Mouse (Mus musculus) lung, postnatal 0 days (tissue): ENCODE measurements at regions not wholly inside any gene's neighbourhood (a gene's known extent, or its start where the extent isn't known, plus 50 kb on each side); places are given as distances from the start of the nearest gene placed in this dataset.
"Not testable (repeated sequence)": the region's sequence is repeated elsewhere in the genome, so short reads cannot be mapped to it uniquely, and the experiment has no call there.

Source experiments
- ATAC-seq: fragments of 200-750 bp; cut with Nextera tagmentation; 2 replicates; pipeline ENCODE4 v1.8.0; 2017; ENCODE audit warnings: moderate library complexity
- DNase-seq: peaks from one replicate; pipeline ENCODE4 v3.0.0-alpha.2; 2016; ENCODE audit warnings: low spot score
- H3K27ac ChIP-seq: fragments of 300-500 bp; sonication (generic); 2 replicates; pipeline ENCODE4 v1.5.1; 2014; ENCODE audit warnings: antibody characterized with exemption, mild to moderate bottlenecking, low read length, mixed read lengths
- H3K27me3 ChIP-seq: fragments of 300-500 bp; sonication (generic); replicated peaks from 2 replicates; pipeline ENCODE4 v1.6.1; 2014; ENCODE audit warnings: low read length, mixed read lengths; ENCODE audit not compliant: insufficient read depth
- H3K36me3 ChIP-seq: fragments of 300-500 bp; sonication (generic); 2 replicates; pipeline ENCODE4 v1.6.1; 2014; ENCODE audit warnings: low read length, mixed read lengths; ENCODE audit not compliant: insufficient read depth
- H3K4me1 ChIP-seq: fragments of 300-500 bp; sonication (generic); 2 replicates; pipeline ENCODE4 v1.6.1; 2014; ENCODE audit warnings: antibody characterized with exemption, low read depth, low read length, mixed read lengths; ENCODE audit not compliant: insufficient read depth
- H3K4me2 ChIP-seq: fragments of 300-500 bp; sonication (generic); replicated peaks from 2 replicates; pipeline ENCODE4 v1.6.1; 2014; ENCODE audit warnings: low read depth, mild to moderate bottlenecking, low read length, moderate library complexity, mixed read lengths
- H3K4me3 ChIP-seq: fragments of 300-500 bp; sonication (generic); 2 replicates; pipeline ENCODE4 v1.5.1; 2014; ENCODE audit warnings: low read depth, low read length
- H3K9ac ChIP-seq: fragments of 300-500 bp; sonication (generic); replicated peaks from 2 replicates; pipeline ENCODE4 v1.6.1; 2014; ENCODE audit warnings: low read depth, mild to moderate bottlenecking
- H3K9me3 ChIP-seq: fragments of 300-500 bp; sonication (generic); 2 replicates; pipeline ENCODE4 v1.6.1; 2016; ENCODE audit warnings: low read length, mixed read lengths
- CTCF ChIP-seq: IDR thresholded peaks from 2 replicates; pipeline ENCODE4 v1.5.1; 2016; ENCODE audit warnings: antibody characterized with exemption, mild to moderate bottlenecking
- EP300 ChIP-seq: IDR thresholded peaks from 2 replicates; pipeline ENCODE4 v1.6.1; 2016; ENCODE audit warnings: antibody characterized with exemption, mild to moderate bottlenecking, control low read depth
- WGBS: fragments of 180-500 bp; shearing (Covaris S2); extraction: QIAGEN DNeasy Blood & Tissue Kit; methylation state at CpG from one replicate; pipeline ENCODE4 v1.1.7; 2014; 5-methylcytosine and 5-hydroxymethylcytosine counted together

GRCm38 (mm10) chr17:52351293-52351692, 251.2 kb upstream of the Kcnh8 start:
- Histone ChIP-seq H3K9ac (no peak overlapping the region), H3K4me3 (no peak overlapping the region), H3K4me2 (no peak overlapping the region), H3K36me3 (no peaks in the 10 kb centered on the region), H3K4me1 (no peaks in the 10 kb centered on the region), H3K9me3 (no peaks in the 10 kb centered on the region), H3K27me3 (no peaks in the 10 kb centered on the region), H3K27ac (no peak overlapping the region)
- no peak for TF ChIP-seq CTCF
- no peak for TF ChIP-seq EP300
- no peak for ATAC-seq
- WGBS = 80% methylated on average over 8 of the region's 8 CpGs
- no peak for DNase-seq

GRCm38 (mm10) chr17:52350696-52351095, 251.8 kb upstream of the Kcnh8 start:
- DNase-seq (no peak), ATAC-seq (no peak)
- Histone ChIP-seq H3K27me3 (no peaks in the 10 kb centered on the region), H3K36me3 (no peaks in the 10 kb centered on the region), H3K4me1 (no peaks in the 10 kb centered on the region), H3K27ac (no peak overlapping the region), H3K4me2 (no peak overlapping the region), H3K4me3 (no peak overlapping the region), H3K9me3 (no peaks in the 10 kb centered on the region), H3K9ac (no peak overlapping the region)
- TF ChIP-seq EP300 = no peak
- TF ChIP-seq CTCF = no peak

- H3K4me3 ChIP-seq = no peak overlapping the region
- no peak for TF ChIP-seq CTCF
- no peak for TF ChIP-seq EP300
- no peaks in the 10 kb centered on the region for H3K4me1 ChIP-seq
- WGBS = 76% methylated on average over 5 of the region's 5 CpGs
- no peak for ATAC-seq
- no peak overlapping the region for H3K27ac ChIP-seq
- no peak overlapping the region for H3K4me2 ChIP-seq
- no peaks in the 10 kb centered on the region for H3K9me3 ChIP-seq
- H3K9ac ChIP-seq = no peak overlapping the region
- H3K36me3 ChIP-seq = no peaks in the 10 kb centered on the region
- DNase-seq = no peak
- no peaks in the 10 kb centered on the region for H3K27me3 ChIP-seq
Measured at GRCm38 (mm10) chr17:52349872-52350271, 252.6 kb upstream of the Kcnh8 start.

GRCm38 (mm10) chr17:52348481-52349083, 253.9 kb upstream of the Kcnh8 start:
- Histone ChIP-seq H3K9ac (no peak overlapping the region), H3K4me2 (no peak overlapping the region), H3K4me3 (no peak overlapping the region), H3K9me3 (no peaks in the 10 kb centered on the region), H3K4me1 (no peaks in the 10 kb centered on the region), H3K27me3 (no peaks in the 10 kb centered on the region), H3K27ac (no peak overlapping the region), H3K36me3 (no peaks in the 10 kb centered on the region)
- 53% methylated on average over 8 of the region's 8 CpGs for WGBS
- DNase-seq (peak; percentile 4), ATAC-seq (no peak)
- TF ChIP-seq EP300 (no peak), CTCF (no peak)

GRCm38 (mm10) chr17:52320586-52320985, 281.9 kb upstream of the Kcnh8 start:
- no peaks in the 10 kb centered on the region for H3K9me3 ChIP-seq
- ATAC-seq (no peak), DNase-seq (no peak)
- no peak overlapping the region for H3K9ac ChIP-seq
- no peaks in the 10 kb centered on the region for H3K4me1 ChIP-seq
- H3K27ac ChIP-seq = no peak overlapping the region
- no peaks in the 10 kb centered on the region for H3K27me3 ChIP-seq
- no peak overlapping the region for H3K4me2 ChIP-seq
- TF ChIP-seq CTCF (no peak), EP300 (no peak)
- 59% methylated on average over 1 of the region's 1 CpGs for WGBS
- H3K36me3 ChIP-seq = no peaks in the 10 kb centered on the region
- no peak overlapping the region for H3K4me3 ChIP-seq

GRCm38 (mm10) chr17:52316976-52317375, 285.5 kb upstream of the Kcnh8 start:
- Histone ChIP-seq H3K4me1 (no peaks in the 10 kb centered on the region), H3K36me3 (no peaks in the 10 kb centered on the region), H3K9ac (no peak overlapping the region), H3K27ac (no peak overlapping the region), H3K27me3 (no peaks in the 10 kb centered on the region), H3K4me3 (no peak overlapping the region), H3K4me2 (no peak overlapping the region), H3K9me3 (no peaks in the 10 kb centered on the region)
- TF ChIP-seq EP300 (no peak), CTCF (no peak)
- WGBS = 67% methylated on average over 3 of the region's 3 CpGs
- ATAC-seq (no peak), DNase-seq (no peak)

- Histone ChIP-seq H3K27me3 (no peaks in the 10 kb centered on the region), H3K4me3 (no peak overlapping the region), H3K9me3 (no peaks in the 10 kb centered on the region), H3K4me1 (no peaks in the 10 kb centered on the region), H3K27ac (no peak overlapping the region), H3K9ac (no peak overlapping the region), H3K4me2 (no peak overlapping the region), H3K36me3 (no peaks in the 10 kb centered on the region)
- WGBS = 86% methylated on average over 2 of the region's 2 CpGs
- no peak for DNase-seq
- ATAC-seq = no peak
- TF ChIP-seq EP300 (no peak), CTCF (no peak)
Measured at GRCm38 (mm10) chr17:52315879-52316278, 286.6 kb upstream of the Kcnh8 start.

GRCm38 (mm10) chr17:52315456-52315855, 287.1 kb upstream of the Kcnh8 start:
- H3K27me3 ChIP-seq, DNase-seq, H3K4me3 ChIP-seq, H3K9me3 ChIP-seq, H3K4me1 ChIP-seq, H3K27ac ChIP-seq, H3K4me2 ChIP-seq, ATAC-seq, H3K9ac ChIP-seq, H3K36me3 ChIP-seq: not testable (repeated sequence)
- WGBS = 57% methylated on average over 1 of the region's 2 CpGs
